Mouse (Mus musculus) kidney, postnatal 0 days (tissue): ENCODE measurements around the gene Gdi1. TPM values are rescaled to one million over a fixed set of nuclear protein-coding genes. Genes with fewer than 3 reads are reported as not detected.

ENCODE experiments used
- ATAC-seq: fragments of 200-750 bp; cut with Nextera tagmentation; replicated peaks from 2 replicates; pipeline ENCODE4 v1.8.0; 2017; ENCODE audit warnings: low read depth, moderate number of reproducible peaks, moderate TSS enrichment, moderate library complexity; ENCODE audit not compliant: low FRiP score
- DNase-seq: peaks from one replicate; pipeline ENCODE4 v3.0.0-alpha.2; 2016; ENCODE audit warnings: low spot score
- H3K27ac ChIP-seq: fragments of 300-500 bp; sonication (generic); 2 replicates; pipeline ENCODE4 v1.5.1; 2014; ENCODE audit warnings: mild to moderate bottlenecking
- H3K27me3 ChIP-seq: fragments of 300-500 bp; sonication (generic); 2 replicates; pipeline ENCODE4 v1.6.1; 2014; ENCODE audit warnings: low read length, mixed read lengths; ENCODE audit not compliant: insufficient read depth
- H3K36me3 ChIP-seq: fragments of 300-500 bp; sonication (generic); 2 replicates; pipeline ENCODE4 v1.6.1; 2014; ENCODE audit warnings: low read length, mixed read lengths; ENCODE audit not compliant: insufficient read depth
- H3K4me1 ChIP-seq: fragments of 300-500 bp; sonication (generic); replicated peaks from 2 replicates; pipeline ENCODE4 v1.6.1; 2014; ENCODE audit warnings: antibody characterized with exemption, low read length, mixed read lengths; ENCODE audit not compliant: insufficient read depth
- H3K4me2 ChIP-seq: fragments of 300-500 bp; sonication (generic); 2 replicates; pipeline ENCODE4 v1.6.1; 2014; ENCODE audit warnings: mild to moderate bottlenecking, low read length, moderate library complexity, mixed read lengths
- H3K4me3 ChIP-seq: fragments of 300-500 bp; sonication (generic); replicated peaks from 2 replicates; pipeline ENCODE4 v1.5.1; 2014; ENCODE audit warnings: low read depth, low read length
- H3K9ac ChIP-seq: fragments of 300-500 bp; sonication (generic); 2 replicates; pipeline ENCODE4 v1.6.1; 2014; ENCODE audit warnings: low read depth, low read length
- H3K9me3 ChIP-seq: fragments of 300-500 bp; sonication (generic); replicated peaks from 2 replicates; pipeline ENCODE4 v1.6.1; 2016; ENCODE audit warnings: low read length, inconsistent platforms, mixed read lengths
- CTCF ChIP-seq: IDR thresholded peaks from 2 replicates; pipeline ENCODE4 v1.5.1; 2016; ENCODE audit warnings: antibody characterized with exemption, low read depth, mild to moderate bottlenecking, moderate library complexity
- WGBS: fragments of 180-500 bp; shearing (Covaris S2); extraction: QIAGEN DNeasy Blood & Tissue Kit; methylation state at CpG from one replicate; pipeline ENCODE4 v1.1.7; 2014; 5-methylcytosine and 5-hydroxymethylcytosine counted together
- microRNA-seq: library from miRNA; unstranded; fragments of <30 nt; microRNA quantifications from one replicate; pipeline ENCODE4, GENCODE M21; 2016
- polyA plus RNA-seq: library from polyadenylated mRNA; unstranded; fragments of >200 nt; fragmentation: Nextera tagmentation; extraction: Ambion mirVana; gene quantifications from 2 replicates; pipeline ENCODE4 v1.2.1, GENCODE M21; 2015

The Gdi1 gene
- polyA plus RNA-seq, 1 experiment from 2014 or later, result 95.2 TPM

DNA sequence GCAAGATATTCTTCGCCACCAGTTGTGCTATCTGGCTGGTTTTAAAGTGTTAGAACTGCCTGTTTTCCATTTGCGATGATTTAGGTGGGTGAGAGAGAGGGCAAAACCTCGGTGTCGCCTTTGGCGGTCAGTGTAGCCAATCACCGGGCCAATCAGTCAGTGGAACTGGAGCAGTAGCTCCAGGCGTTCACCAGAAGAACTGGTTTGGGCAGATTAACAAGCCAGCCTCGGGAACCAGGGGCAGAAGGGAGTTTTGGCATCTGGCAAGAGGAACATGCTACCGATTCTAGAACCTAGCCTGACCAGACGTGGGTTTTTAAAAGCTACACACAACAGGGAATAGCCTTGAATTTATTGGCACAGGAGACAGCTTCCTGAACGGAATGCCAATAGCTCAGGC, 54.4 kb downstream of the Gdi1 start:
- Histone ChIP-seq H3K36me3 (no peaks in the 10 kb centered on the region), H3K9me3 (no peaks in the 10 kb centered on the region), H3K4me3 (no peak overlapping the region), H3K4me1 (no peaks in the 10 kb centered on the region), H3K27ac (no peak overlapping the region), H3K27me3 (no peaks in the 10 kb centered on the region), H3K9ac (no peak overlapping the region), H3K4me2 (no peak overlapping the region)
- peak; percentile 1 for DNase-seq
- no peak for TF ChIP-seq CTCF
- ATAC-seq, result no peak
- 48% methylated on average over 11 of the region's 11 CpGs for WGBS

Small RNAs within 50 kb of the gene (microRNA-seq; reads per million reads assigned to microRNA genes)
- gene Mir7091, result not detected
- 0.60 reads per million for gene Mir7092

Other genes with a start within 250 kb of the Gdi1 start
- not detected in 2 replicates for gene Opn1mw, start 177.5 kb upstream of the Gdi1 start, polyA plus RNA-seq
- 9.3 and 9.4 TPM in 2 replicates for gene Mecp2, start 169.6 kb upstream of the Gdi1 start, polyA plus RNA-seq
- not detected in 2 replicates for gene Tex28, start 137.2 kb upstream of the Gdi1 start, polyA plus RNA-seq
- gene Tktl1, start 127.7 kb upstream of the Gdi1 start, polyA plus RNA-seq, result not detected in 2 replicates
- gene Flna, start 55.2 kb upstream of the Gdi1 start, polyA plus RNA-seq, result 185 and 206 TPM in 2 replicates
- gene Emd, start 50.3 kb upstream of the Gdi1 start, polyA plus RNA-seq, result 19.1 and 20.2 TPM in 2 replicates
- 860 and 883 TPM in 2 replicates for gene Rpl10, start 34.2 kb upstream of the Gdi1 start, polyA plus RNA-seq
- gene Taz, start 23.1 kb upstream of the Gdi1 start, polyA plus RNA-seq, result 90.2 and 91.1 TPM in 2 replicates
- 14.1 and 15.0 TPM in 2 replicates for gene Dnase1l1, start 22.7 kb upstream of the Gdi1 start, polyA plus RNA-seq
- 150 and 169 TPM in 2 replicates for gene Atp6ap1, start 7.9 kb upstream of the Gdi1 start, polyA plus RNA-seq
- 49.6 and 55.2 TPM in 2 replicates for gene Fam50a, start 8.0 kb downstream of the Gdi1 start, polyA plus RNA-seq
- gene Plxna3, start 24.1 kb downstream of the Gdi1 start, polyA plus RNA-seq, result 4.0 and 5.2 TPM in 2 replicates
- gene Lage3, start 48.6 kb downstream of the Gdi1 start, polyA plus RNA-seq, result 134 and 138 TPM in 2 replicates
- gene Ubl4a, start 68.2 kb downstream of the Gdi1 start, polyA plus RNA-seq, result 65.2 TPM in 2 replicates
- 23.4 and 24.1 TPM in 2 replicates for gene Slc10a3, start 68.4 kb downstream of the Gdi1 start, polyA plus RNA-seq
- gene Fam3a, start 88.3 kb downstream of the Gdi1 start, polyA plus RNA-seq, result 37.0 and 37.1 TPM in 2 replicates
- gene Ikbkg, start 88.3 kb downstream of the Gdi1 start, polyA plus RNA-seq, result 17.1 and 18.1 TPM in 2 replicates
- gene G6pdx, start 124.2 kb downstream of the Gdi1 start, polyA plus RNA-seq, result 31.8 and 34.5 TPM in 2 replicates
- gene Gm6880, start 176.4 kb downstream of the Gdi1 start, polyA plus RNA-seq, result not detected in 2 replicates